ENCODE assay signal across 13 mouse cellular contexts in genomic region chr7:114692339-114692738, GRCm38 (mm10). TPM values are rescaled to one million over a fixed set of nuclear protein-coding genes. Genes with fewer than 3 reads are reported as not detected.
DNase-seq lines count a peak whose midpoint lies in the region; ATAC-seq lines count a peak whose summit lies in the region.
"Had no signal": no experiment of that assay in that cellular context is flagged by ENCODE, and none has a peak within 500 bp of the region (broad histone marks: within the 10 kb centered on the region; RNA-seq: fewer than 3 reads in every experiment).

No protein-coding gene starts in this region.

- no peak overlapping the region for H3K4me3 ChIP-seq in midbrain, embryonic 11.5 days (ENCODE audit: low read depth, low read length)
- H3K4me3 ChIP-seq in midbrain, embryonic 10.5 days, result no peak overlapping the region
- H3K4me3 ChIP-seq: heart, embryonic 12.5 days; limb, embryonic 12.5 days had no signal

- H3K4me2 ChIP-seq in midbrain, embryonic 11.5 days, result no peak overlapping the region
- H3K4me2 ChIP-seq: heart, embryonic 12.5 days; limb, embryonic 12.5 days had no signal

- no peak for ATAC-seq in midbrain, embryonic 11.5 days (ENCODE audit: low FRiP score)
- ATAC-seq: intestine, embryonic 16.5 days had no signal

- no peaks in the 10 kb centered on the region for H3K27me3 ChIP-seq in midbrain, embryonic 11.5 days (ENCODE audit: control insufficient read depth, insufficient read depth, low read length)
- no peaks in the 10 kb centered on the region for H3K27me3 ChIP-seq in midbrain, embryonic 10.5 days (ENCODE audit: low read depth, poor library complexity, severe bottlenecking)
- H3K27me3 ChIP-seq: heart, embryonic 12.5 days; limb, embryonic 12.5 days had no signal

- intact Hi-C loops in left cerebral cortex, postnatal 4 days (cut with DNase I), result no loop called here

- peak; percentile 6 for DNase-seq in heart, postnatal 4 days
- DNase-seq in heart, adult 11 months, result no peak
- peak; percentile 17 for DNase-seq in midbrain, embryonic 11.5 days (ENCODE audit: low spot score, missing footprints)
- DNase-seq in midbrain, embryonic 10.5 days (ENCODE audit: low spot score), result no peak
- peak; percentile 38 for DNase-seq in R1 (ENCODE audit: low read depth, low spot score)
- DNase-seq in thymus, postnatal 0 days (ENCODE audit: low spot score), result peak; percentile 15
- DNase-seq in left cerebral cortex, postnatal 4 days, result no peak
- no peak for DNase-seq in gastrocnemius, adult 18-20 months (ENCODE audit: low spot score)
- DNase-seq: cerebellum, adult 2 months had no signal

- H3K9me3 ChIP-seq in midbrain, embryonic 11.5 days (ENCODE audit: control insufficient read depth, low read length), result no peaks in the 10 kb centered on the region
- H3K9me3 ChIP-seq in midbrain, embryonic 10.5 days (replicated peaks), result 0 out of 2 replicates have a peak, but pooled peaks cover 1% of the 10 kb centered on the region
- H3K9me3 ChIP-seq: heart, embryonic 12.5 days had no signal

- H3K4me1 ChIP-seq in midbrain, embryonic 11.5 days (ENCODE audit: control insufficient read depth, insufficient read depth, low read length), result no peaks in the 10 kb centered on the region
- no peaks in the 10 kb centered on the region for H3K4me1 ChIP-seq in midbrain, embryonic 10.5 days
- H3K4me1 ChIP-seq: heart, embryonic 12.5 days; limb, embryonic 12.5 days had no signal

- no peaks in the 10 kb centered on the region for H3K36me3 ChIP-seq in midbrain, embryonic 11.5 days (ENCODE audit: control insufficient read depth, insufficient read depth, low read length)
- H3K36me3 ChIP-seq in midbrain, embryonic 10.5 days, result no peaks in the 10 kb centered on the region
- H3K36me3 ChIP-seq: heart, embryonic 12.5 days; limb, embryonic 12.5 days had no signal

- no peak overlapping the region for H3K27ac ChIP-seq in midbrain, embryonic 11.5 days (ENCODE audit: low read depth, low read length)
- no peak overlapping the region for H3K27ac ChIP-seq in midbrain, embryonic 10.5 days (replicated peaks)
- H3K27ac ChIP-seq: limb, embryonic 12.5 days had no signal

- H3K9ac ChIP-seq in midbrain, embryonic 11.5 days (ENCODE audit: low read length), result no peak overlapping the region
- H3K9ac ChIP-seq: heart, embryonic 12.5 days; limb, embryonic 12.5 days had no signal

RNA-seq across cellular contexts. Expression of gene Calcb, which starts 26.1 kb away (rescaled TPM):
- total RNA-seq in heart, postnatal 4 days (2021), result 1 to 10 TPM; 1.3 to 1.8 TPM
- not detected in 2 replicates for polyA plus RNA-seq in midbrain, embryonic 11.5 days (2014; fragmentation: Nextera tagmentation; extraction: Ambion mirVana)
- not detected in 2 replicates for polyA plus RNA-seq in midbrain, embryonic 10.5 days (2016; fragmentation: Nextera tagmentation; extraction: Ambion mirVana)
- 19.4 and 19.5 TPM in 2 replicates for polyA plus RNA-seq in thymus, postnatal 0 days (2015; fragmentation: Nextera tagmentation; extraction: Ambion mirVana)
- total RNA-seq in left cerebral cortex, postnatal 4 days (2021), result under 1 TPM in 1 of 2 experiments, not detected in 1; 0.89 TPM
- not detected for total RNA-seq in gastrocnemius, adult 18-20 months (2021)
- polyA plus RNA-seq: heart, embryonic 12.5 days; limb, embryonic 12.5 days; spleen, adult 2 months had no signal

RNA-seq across cellular contexts. Expression of gene Insc, which starts 51.2 kb away (rescaled TPM):
- 1 to 10 TPM; 1.9 to 2.7 TPM for total RNA-seq in heart, postnatal 4 days (2021)
- polyA plus RNA-seq in midbrain, embryonic 11.5 days (2014; fragmentation: Nextera tagmentation; extraction: Ambion mirVana), result 1.7 and 2.2 TPM in 2 replicates
- polyA plus RNA-seq in midbrain, embryonic 10.5 days (2016; fragmentation: Nextera tagmentation; extraction: Ambion mirVana), result 2.0 and 2.4 TPM in 2 replicates
- 0.22 and 0.28 TPM in 2 replicates for polyA plus RNA-seq in thymus, postnatal 0 days (2015; fragmentation: Nextera tagmentation; extraction: Ambion mirVana)
- total RNA-seq in left cerebral cortex, postnatal 4 days (2021), result 1 to 10 TPM in 1 of 2 experiments, under 1 TPM in 1; 0.85 to 1.3 TPM
- 1 to 10 TPM in 1 of 2 experiments, under 1 TPM in 1; 0.64 to 1.5 TPM for total RNA-seq in gastrocnemius, adult 18-20 months (2021)

RNA-seq across cellular contexts. Expression of gene Calca, which starts 56.2 kb away (rescaled TPM):
- total RNA-seq in heart, postnatal 4 days (2021), result under 1 TPM; 0.54 to 0.60 TPM
- 11.9 and 16.9 TPM in 2 replicates for polyA plus RNA-seq in midbrain, embryonic 11.5 days (2014; fragmentation: Nextera tagmentation; extraction: Ambion mirVana)
- 10.1 and 14.7 TPM in 2 replicates for polyA plus RNA-seq in midbrain, embryonic 10.5 days (2016; fragmentation: Nextera tagmentation; extraction: Ambion mirVana)
- 12.0 and 13.4 TPM in 2 replicates for polyA plus RNA-seq in thymus, postnatal 0 days (2015; fragmentation: Nextera tagmentation; extraction: Ambion mirVana)
- 1 to 10 TPM; 1.6 to 1.7 TPM for total RNA-seq in left cerebral cortex, postnatal 4 days (2021)
- not detected for total RNA-seq in gastrocnemius, adult 18-20 months (2021)

Comparison
In these comparisons a context has a peak if more than half of its experiments do, and no peak if none do; other contexts are left out.
1. DNase-seq: peak in heart, postnatal 4 days (single experiment), midbrain, embryonic 11.5 days (single experiment), R1 (single experiment) and thymus, postnatal 0 days (single experiment); none in heart, adult 11 months (single experiment), midbrain, embryonic 10.5 days (single experiment), left cerebral cortex, postnatal 4 days (single experiment) and gastrocnemius, adult 18-20 months (single experiment).